Mouse (Mus musculus) right cerebral cortex, postnatal 25 days (tissue): ENCODE measurements at regions not wholly inside any gene's neighbourhood (a gene's known extent, or its start where the extent isn't known, plus 50 kb on each side); places are given as distances from the start of the nearest gene placed in this dataset.
A peak's percentile ranks its signal among the peaks of the same experiment; 100 is the strongest.
"Not testable (repeated sequence)": the region's sequence is repeated elsewhere in the genome, so short reads cannot be mapped to it uniquely, and the experiment has no call there.

Experiments
- DNase-seq: peaks from one replicate; pipeline ENCODE4 v3.0.0; 2022

DNA sequence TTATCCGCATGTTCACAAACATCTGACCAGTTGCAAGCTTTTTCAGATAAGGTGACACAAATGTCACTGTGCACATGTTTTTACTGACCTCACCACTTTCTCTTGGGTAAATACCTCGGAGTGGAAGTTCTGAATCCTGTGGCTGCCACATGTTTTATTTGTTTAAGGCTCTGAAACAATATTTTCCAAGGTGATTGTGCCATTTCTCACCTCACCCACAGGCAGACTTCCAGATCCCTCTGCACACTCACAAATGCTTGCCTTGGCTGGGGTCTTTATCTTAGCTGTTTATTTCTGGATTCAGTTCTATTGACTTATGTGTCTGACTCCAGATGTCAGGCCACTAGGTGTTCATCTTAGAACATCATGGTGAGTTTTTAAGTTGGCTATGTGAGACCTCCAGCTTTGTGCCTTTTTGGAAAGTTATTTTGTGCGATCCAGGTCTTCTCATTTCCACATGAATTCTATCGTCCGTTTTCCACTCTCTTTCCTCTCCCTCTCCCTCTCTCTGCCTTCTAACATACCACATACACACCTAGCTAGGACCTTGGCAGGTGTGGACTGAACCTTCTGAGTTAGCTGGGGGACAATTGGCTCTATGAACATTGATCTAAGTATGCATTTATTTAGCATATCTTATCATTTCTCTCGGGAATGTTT is 133.6 kb downstream of the Dll1 start:
- DNase-seq: no peak

DNA sequence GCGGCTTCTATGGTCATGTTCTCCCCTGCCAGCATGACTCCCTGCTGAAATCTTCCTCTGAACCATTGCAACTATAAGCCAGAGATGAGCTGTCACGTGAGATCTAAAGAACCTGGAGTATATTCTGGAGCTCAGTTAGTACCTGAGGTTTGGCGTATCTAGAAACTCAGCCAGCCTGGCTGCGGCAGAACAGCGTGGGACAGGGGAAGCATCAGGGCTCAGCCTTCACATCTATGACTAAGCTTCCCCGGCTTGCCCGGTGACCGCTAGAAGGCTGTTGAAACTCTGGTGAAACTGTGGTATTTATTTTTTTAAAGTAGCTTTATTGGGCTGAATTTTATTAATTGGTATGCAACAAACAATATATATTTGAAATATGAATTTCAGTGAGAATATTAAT is 134.3 kb downstream of the Dll1 start:
- DNase-seq: no peak

DNA sequence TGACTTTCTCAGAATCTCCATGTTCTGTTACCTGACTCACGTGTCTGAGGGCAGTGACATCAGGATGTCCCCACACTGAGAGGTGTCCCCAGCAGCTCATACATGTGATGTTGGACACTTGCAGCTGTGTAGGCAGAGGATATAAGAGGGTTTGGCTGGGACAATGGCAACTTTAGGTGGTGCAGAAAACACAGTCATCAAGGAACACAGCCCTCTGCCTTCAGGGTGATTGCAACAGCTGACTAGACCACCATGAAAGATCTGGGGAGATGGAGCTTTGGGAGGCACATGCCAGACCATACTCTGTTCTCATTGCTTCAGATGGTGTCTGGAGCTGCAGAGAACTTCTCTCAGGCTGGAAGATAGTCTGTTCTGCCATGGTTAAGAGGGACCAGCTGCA is 135.2 kb downstream of the Dll1 start:
- no peak for DNase-seq

DNA sequence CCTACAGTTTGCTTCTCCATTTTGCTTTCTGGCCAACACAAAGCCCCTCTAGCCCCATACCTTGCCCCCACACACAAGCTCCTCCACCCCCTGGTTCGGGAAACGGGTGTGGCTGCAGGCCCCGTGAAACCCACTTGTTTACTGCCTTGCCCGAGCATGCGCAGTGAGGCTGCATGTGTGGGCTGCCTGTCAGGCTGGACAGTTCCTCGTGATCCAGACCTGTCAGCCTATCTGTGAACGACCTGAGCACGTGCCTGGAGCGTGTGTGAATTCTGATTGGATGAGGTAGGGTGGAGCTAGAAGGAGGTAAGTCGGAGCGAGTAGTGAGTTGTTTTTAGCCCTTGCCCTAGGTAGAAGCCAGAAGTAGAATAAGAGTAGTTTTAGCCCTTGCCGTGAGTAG is 136.0 kb downstream of the Dll1 start:
- DNase-seq: not testable (repeated sequence)

DNA sequence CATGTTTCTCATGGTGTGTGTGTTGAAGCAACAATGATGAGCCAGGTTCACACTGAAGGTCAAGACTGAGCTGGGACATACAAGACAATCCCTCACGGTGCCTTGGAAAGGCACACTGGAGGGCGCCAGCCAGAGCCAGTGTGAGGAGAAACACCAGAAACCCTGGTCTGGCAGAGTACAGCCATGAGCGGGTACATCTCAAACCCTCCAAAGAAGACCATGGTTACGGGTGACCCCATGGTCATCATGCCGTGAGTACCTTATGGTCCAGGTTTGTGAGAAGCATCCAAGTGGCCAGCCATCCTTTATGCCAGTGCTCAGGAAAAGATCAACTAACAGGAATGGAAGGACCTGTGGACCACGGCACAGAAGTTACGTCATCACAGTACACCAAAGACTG is 136.7 kb downstream of the Dll1 start:
- DNase-seq: no peak

DNA sequence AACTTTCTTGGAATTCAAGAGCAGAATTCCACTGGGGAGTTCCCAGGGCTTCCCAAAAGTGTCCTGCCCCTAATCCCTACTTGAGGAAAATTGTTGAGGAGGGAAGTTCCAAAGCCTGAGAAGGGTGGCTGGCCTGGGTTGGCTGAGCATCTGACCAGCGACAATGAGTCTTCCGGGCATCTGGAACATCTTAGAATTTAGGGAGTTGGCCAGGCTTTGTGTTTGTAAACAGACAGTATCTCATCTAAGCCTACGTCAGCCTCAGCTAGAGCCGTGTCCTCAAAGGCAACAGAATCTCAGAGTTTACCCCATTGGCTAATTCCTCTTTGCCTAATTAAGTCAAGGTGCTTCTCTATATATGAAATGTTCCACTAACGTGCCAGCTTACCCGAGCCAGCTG is 141.6 kb downstream of the Dll1 start:
- no peak for DNase-seq

DNA sequence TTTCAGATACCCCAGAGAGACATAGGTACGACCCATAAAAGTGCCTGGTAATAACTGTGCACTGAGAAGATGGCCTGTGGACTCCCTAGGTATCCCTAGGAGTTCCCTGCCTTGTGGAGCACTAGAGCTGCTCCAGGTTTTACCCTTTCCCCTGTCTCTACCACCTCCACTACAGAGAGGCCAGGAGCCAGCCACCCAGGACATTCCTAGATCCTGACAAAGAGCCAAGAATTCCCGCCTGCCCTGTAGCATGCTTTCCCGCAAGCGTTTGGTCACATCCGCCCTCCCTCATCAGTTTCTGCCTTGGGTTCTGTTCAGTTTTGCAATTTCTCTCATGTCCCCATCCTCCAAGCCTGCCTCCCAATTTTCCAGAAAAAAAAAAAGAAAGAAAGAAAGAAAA is 145.5 kb downstream of the Dll1 start:
- no peak for DNase-seq

DNA sequence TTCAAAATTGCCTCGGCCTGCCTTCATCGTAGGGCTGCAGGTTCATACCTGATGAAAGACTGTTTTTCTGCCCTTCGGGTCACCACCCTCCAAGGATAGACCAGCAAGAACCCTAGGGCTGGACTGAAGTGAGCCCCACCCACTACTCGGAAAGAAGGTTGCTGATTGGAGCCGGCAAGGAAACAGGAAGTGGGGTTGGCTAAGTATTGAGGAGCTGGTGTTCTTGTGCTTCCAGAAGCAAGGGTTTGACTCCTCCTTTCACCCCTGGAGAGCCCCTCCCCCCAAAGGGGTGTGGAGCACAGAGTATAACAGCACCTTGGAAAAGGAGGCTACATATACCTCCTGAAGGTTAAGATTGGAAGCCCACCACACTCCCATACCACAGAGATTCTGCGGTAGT is 147.5 kb downstream of the Dll1 start:
- no peak for DNase-seq

DNA sequence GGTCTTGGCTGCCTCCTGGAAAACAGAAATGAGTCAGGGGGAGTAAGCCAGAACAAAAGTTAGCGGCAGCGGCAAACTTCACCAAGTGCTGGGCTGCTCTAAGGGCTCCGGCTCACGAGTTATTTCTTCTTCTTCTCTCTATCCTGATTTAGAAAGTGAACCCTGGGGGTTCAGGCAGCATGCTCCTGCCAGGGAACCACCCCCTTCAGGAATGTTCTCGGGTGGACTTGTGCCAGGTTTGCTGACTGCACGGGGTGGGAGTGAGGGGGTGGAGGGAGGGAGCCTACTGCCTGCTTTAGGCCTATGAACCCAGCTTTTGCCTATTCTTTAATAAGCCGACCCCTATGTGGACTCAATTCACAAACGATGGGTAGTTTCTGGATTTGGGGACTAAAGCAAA is 148.6 kb downstream of the Dll1 start:
- no peak for DNase-seq

DNA sequence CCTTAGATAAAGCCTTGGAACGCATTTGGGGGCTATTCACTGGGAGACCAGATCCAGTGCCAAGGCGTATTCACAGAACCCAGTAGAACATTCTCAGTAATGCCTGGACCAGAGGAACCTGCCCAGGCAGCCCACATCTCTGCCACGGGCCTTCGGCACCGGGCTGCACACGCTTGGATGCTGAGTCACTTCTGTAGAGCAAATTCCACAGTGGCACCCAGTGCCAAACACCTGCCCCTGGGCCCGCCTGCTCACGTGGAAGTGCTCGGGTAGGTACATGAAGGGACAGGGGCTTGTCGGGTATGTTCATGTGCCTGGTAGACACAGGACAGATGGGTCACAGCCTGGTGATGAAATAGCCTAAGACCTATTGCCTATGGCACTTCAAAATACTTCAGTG is 152.8 kb downstream of the Dll1 start:
- no peak for DNase-seq

DNA sequence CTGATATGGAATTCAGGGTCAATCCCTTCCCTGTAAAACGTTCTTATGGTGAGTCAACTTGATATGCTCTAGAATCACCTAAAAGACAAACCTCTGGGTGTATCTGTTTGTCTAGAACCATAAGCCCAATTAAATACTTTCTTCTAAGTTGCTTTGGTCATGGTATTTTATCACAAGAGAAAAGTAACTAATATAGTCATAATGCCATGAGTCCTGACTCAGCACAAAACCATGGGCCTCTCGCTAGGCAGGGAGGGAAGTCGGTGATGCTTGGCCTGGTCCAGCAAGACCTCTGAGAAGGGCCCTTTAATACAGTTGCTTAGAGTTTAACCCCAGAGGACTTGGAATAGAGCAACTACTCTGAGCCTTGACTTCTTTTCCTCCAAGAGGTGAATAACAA is 153.7 kb downstream of the Dll1 start:
- no peak for DNase-seq

DNA sequence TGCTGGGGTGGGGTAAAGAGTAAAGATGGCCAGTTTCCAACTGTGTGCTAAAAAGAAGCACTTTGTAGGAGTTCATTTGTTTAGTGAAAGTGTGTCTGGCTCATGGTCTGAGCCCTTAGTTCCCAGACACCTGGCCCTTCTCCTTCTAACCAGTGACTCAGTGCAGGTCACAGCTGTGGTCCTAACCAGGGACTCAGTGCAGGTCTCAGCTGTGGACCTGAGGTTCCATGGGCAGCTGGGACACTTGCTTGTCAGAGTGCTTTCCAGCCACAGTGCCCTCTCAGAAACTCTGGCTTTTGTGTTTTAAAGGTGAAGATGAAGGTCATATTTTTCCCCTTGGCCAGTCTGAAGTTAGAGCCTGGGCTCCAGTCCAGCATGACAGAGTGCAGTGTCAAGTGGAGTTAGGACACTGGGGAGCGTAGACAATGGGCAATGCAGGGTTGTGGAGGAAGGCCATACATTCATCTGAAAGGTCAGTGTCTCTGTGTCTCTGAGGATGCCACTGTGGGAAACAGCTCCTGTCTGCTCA is 162.5 kb downstream of the Dll1 start:
- no peak for DNase-seq

DNA sequence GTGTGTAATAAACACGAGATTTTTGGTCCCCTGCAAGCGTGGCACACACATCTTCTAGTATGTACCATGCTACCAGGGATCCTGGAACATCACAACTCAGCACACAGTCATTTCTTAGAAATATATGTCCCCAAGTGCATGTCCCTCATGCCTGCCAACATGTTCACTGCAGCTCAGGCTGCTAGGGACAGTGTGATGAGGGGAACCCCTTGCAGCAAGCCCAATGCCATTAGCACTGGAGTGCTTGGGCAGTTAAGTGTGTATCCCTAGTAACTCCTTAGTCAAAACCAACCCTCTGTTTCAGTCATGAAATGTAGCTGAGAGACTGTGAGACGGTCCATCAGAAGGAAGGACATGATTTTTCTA is 167.5 kb upstream of the Gm3448 start:
- no peak for DNase-seq

DNA sequence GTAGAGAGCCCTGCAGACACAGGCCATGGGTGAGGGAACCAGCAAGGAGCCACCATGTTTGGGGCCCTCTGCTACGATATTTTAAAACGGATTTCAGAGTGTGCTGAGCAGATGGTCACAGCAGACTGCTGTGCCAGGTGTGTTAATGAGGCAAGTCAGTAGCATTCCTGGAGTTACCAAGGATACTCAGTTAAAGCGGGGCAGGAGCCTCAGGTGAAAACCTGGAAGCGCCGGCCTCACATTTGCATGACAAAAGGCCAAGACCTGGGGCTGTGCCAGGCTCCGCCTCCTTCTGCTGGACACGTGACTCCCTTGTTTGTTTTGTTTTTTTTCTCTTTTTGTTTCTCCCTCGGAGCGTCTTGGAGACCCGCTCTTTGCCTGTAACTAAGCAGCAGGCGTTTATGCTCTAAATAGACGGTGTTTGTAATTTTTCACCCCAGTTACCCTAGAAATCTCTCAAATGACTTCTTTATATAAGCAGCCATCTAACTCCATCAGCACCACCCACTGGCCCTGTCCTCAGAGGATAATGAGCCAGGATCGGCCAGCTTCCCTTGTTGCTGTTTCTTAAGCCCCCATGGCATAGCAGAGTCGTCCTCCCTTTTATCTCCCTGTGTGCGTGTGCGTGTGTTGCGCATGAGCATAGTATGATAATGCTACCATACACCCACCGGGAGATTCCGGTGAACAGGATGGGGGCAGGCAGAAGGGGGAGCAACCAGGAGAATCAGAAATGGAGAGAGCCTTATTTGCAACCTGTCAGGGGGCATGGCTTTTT is 166.9 kb upstream of the Gm3448 start:
- DNase-seq: peak; percentile 60

DNA sequence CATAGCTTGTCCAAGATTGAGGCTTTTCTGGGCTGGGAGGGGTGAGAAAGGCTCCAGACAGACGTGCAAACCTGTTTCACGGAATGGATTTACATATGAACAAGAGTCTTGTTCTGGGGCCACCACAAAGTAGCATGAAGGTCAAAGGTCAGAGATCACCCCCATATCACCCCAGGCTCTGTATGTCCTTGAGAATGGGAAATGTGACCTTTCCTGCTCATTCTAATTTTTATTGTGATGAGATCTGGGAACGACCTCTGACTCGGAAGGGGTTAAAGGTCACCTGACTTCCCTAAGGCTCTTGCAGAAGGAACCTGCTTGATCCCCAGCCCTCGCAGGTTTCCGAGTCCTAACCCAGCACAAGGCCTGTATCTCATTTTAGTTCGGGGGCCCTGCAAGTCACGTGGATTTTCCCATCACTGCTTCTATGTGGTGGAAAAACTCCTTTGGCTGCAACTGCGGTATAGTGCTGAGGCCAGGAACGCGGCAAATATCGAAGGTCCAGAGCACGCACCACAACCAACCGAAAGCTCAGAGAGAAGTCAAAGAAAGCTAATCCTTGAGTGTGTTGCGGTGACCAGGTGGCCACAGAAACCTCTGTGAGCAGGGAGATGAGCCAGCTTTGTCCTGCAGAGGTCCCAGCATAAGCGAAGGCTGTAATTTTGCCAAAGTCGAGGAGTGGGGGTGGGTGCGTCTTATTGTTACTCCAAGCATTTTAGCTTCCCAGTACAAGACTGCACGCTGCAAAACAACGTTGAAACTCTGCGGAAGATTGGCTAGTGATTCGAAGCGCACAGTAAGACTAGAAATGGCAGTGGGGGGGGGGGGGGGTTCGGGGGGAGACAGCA is 166.1 kb upstream of the Gm3448 start:
- peak; percentile 15 for DNase-seq

DNA sequence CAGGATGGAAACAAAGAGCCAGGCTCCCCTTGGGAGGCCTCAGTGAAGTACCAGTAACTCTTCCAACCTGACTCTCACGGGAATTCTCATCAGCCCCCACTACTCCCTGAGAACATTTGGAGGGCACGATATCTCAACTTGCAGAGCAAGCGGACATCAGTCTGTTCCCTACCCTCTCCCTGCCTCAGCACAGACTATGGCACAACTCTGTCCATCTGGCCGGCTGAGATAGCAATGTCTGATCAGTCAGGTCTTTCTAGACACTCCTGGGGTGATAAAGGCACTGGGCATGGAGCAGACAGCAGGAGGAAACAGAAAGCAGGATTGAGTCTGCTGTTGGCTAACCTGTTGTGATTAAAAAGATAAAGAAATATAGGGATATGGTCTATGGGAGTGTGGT is 164.5 kb upstream of the Gm3448 start:
- no peak for DNase-seq

DNA sequence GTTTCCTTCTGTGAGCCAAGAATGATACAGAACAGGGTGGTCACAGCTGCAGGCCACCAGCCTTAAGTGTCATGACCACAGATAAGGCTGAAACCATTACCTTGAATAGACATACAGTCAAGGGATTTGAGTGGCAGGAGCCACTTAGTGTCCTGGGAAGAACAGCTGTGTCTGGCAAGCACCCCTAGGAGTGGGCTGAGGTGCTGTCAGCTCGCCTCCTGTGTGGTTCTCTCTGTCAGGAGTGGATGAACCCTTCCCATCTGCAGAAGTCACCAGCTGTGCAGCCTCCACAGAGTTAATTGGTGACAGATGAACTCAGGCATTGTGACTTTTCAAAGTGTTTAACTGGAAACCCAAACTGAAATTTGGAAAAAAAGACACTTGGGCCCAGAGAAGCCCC is 163.2 kb upstream of the Gm3448 start:
- DNase-seq: no peak

DNA sequence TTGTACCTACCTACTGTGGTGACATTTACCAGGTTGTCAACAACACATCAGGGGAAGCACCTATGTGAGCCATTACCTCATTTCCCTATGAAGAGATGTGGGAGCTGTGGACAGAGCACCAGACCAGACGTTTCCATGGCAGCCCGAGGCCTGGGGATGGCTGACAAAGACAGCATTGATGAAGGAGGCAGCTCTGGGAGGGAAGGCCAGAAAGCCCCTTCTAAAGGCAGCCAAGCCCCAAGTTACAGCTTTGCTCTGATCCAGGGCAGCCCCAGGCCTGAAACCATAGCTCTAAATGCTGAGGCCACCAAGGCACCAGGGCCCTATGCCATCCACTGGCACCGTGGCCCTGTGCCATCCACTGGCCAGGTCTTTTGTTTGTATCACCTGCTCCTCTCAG is 157.9 kb upstream of the Gm3448 start:
- DNase-seq: no peak

DNA sequence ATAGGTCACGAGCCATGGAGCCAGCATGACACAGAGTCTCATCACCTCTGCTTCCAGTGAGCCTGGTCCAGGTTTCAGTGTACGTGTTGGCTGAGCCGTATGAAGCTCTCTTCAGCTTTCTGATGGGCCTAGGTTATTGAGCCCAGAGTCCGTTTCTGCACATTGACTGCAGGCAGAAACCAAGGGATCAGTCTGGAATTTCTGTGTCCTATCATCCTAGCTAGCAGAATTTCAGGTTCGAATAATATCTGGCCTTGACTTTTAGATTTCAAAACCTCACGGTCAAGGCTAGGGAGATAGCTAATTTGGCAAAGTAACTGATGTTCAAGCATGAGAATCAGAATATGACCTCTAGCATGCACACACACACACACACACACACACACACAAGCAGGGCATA is 156.0 kb upstream of the Gm3448 start:
- DNase-seq: no peak

DNA sequence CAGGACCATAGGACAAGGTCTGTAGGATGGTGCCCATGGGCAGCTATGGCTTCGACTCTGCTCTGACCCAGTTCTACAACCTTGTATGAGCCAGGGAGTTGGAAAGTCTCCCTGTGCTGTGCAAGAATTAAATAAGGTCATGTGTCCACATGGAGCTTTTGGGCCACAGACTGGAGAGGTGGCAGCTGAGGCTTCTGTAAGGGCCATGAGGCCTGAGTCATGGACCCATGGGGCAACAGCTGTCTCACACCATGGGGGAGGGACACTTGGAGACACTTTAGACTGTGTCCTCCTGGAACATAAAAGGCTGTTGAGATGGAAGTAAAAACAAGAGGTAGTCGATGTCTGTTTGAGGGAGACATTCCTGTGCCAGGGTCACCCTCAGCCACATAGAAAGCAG is 154.5 kb upstream of the Gm3448 start:
- DNase-seq: no peak

DNA sequence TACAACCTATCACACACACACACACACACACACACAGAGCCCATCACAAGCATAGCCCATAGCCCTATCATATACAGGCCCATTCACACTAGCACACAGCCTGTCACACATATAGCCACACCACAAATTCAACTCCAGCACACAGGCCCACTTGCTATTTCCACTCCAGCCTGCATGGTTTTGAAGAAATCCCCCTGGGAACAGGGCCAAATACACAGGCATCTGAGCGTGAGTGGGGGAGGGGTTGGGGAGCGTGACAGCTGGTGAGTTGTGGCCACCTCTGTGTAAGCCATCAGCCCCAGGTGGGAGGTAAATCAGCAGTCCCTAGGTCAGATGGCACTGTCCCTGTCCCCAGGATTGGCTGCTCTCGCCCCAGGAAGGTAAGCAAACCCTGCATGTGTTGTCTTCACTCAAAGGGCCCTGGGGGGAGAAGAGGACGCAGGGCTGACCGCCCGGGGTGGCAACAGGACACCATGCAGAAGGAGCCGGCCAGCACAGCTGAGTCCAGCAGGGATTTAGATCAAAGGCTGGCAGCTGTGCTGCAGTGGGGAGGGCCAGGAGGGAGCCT is 153.6 kb upstream of the Gm3448 start:
- DNase-seq: no peak

DNA sequence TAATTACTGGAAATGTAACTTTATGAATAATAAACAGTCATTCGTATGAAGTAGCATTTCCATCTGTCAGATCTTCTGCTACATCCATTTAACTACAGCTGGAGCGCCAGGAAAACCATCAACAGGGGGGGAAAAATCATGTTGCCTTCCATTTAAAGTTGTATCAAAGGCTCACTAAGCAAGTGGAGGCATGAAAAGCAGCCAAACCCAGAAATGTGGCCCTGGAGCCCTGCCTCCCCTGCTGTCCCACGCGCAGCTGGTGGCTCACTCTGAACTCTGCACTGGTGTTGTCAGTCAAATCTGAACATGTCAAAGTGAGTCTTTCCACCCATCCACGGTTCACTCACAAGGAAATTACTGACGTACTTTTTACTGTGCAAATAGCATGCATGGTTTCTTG is 152.5 kb upstream of the Gm3448 start:
- DNase-seq: no peak

DNA sequence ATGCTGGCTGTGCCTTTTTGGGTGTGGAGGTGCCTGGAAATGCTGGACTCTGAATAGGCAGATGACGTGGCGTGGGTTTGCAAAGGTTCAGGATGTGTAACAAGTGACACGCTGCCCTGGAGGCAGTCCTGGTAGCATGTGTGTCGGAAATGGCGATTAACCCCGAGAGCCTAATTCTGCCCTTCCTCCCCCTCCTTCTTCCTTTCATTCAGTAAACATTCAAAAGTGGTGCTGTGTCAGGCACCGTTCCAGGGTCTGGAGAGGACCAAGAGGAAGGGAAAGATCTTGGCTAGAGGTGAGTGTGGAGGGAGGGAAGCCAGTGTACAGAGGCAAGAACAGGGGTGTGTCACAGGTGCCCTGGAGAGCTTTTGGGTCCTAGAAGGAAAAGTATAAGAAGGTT is 151.5 kb upstream of the Gm3448 start:
- no peak for DNase-seq

DNA sequence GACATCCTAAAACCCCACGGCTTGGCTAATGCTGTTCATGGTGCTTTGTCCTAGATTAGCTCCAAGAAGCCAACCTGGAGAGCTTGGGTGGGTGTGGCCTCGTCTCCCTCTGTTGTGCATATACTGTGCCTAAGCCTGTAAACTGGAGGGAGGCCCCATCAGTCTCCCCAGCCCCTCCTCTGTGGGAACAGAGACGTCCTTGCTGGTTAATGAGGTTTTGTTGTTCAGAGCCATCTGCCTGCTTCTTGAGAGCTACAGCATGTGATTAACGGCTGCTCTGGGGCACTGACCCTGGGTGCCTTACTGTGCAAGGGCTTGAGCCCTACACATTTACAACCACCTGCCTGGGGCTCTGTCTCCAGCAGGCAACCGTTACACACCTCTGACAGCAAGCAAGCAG is 143.9 kb upstream of the Gm3448 start:
- no peak for DNase-seq
